Mouse (Mus musculus) forebrain, postnatal 0 days (tissue): ENCODE data around the gene Arf3. TPM values are rescaled to one million over a fixed set of nuclear protein-coding genes. Genes with fewer than 3 reads are reported as not detected.

Experiments
- ATAC-seq: fragments of 200-750 bp; cut with Nextera tagmentation; 2 replicates; pipeline ENCODE4 v1.8.0; 2017; ENCODE audit warnings: mild to moderate bottlenecking, moderate library complexity
- DNase-seq: peaks from one replicate; pipeline ENCODE4 v3.0.0-alpha.2; 2015
- H3K27ac ChIP-seq: fragments of 300-500 bp; sonication (generic); 2 replicates; pipeline ENCODE4 v1.5.1; 2014; ENCODE audit warnings: low read depth, mild to moderate bottlenecking, antibody characterized with exemption, low read length, moderate library complexity, mixed read lengths
- H3K27me3 ChIP-seq: fragments of 300-500 bp; sonication (generic); 2 replicates; pipeline ENCODE4 v1.6.1; 2014; ENCODE audit warnings: mild to moderate bottlenecking, low read length, mixed read lengths; ENCODE audit not compliant: insufficient read depth
- H3K36me3 ChIP-seq: fragments of 300-500 bp; sonication (generic); 2 replicates; pipeline ENCODE4 v1.6.1; 2014; ENCODE audit warnings: mild to moderate bottlenecking, moderate library complexity; ENCODE audit not compliant: insufficient read depth
- H3K4me1 ChIP-seq: fragments of 300-500 bp; sonication (generic); 2 replicates; pipeline ENCODE4 v1.6.1; 2014; ENCODE audit warnings: antibody characterized with exemption; ENCODE audit not compliant: insufficient read depth
- H3K4me2 ChIP-seq: fragments of 300-500 bp; sonication (generic); 2 replicates; pipeline ENCODE4 v1.6.1; 2014; ENCODE audit warnings: low read depth, mild to moderate bottlenecking, moderate library complexity
- H3K4me3 ChIP-seq: fragments of 300-500 bp; sonication (generic); 2 replicates; pipeline ENCODE4 v1.5.1; 2014; ENCODE audit warnings: low read depth, low read length, mixed read lengths
- H3K9ac ChIP-seq: fragments of 300-500 bp; sonication (generic); 2 replicates; pipeline ENCODE4 v1.6.1; 2014; ENCODE audit warnings: mild to moderate bottlenecking
- H3K9me3 ChIP-seq: fragments of 300-500 bp; sonication (generic); 2 replicates; pipeline ENCODE4 v1.6.1; 2016; ENCODE audit warnings: low read length
- CTCF ChIP-seq: sonication (generic); IDR thresholded peaks from 2 replicates; pipeline ENCODE4 v1.5.1; 2016; ENCODE audit warnings: antibody characterized with exemption, control low read depth, low read depth
- WGBS: fragments of 180-500 bp; shearing (Covaris S2); extraction: QIAGEN DNeasy Blood & Tissue Kit; methylation state at CpG from one replicate; pipeline ENCODE4 v1.1.7; 2014; 5-methylcytosine and 5-hydroxymethylcytosine counted together
- polyA plus RNA-seq: library from polyadenylated mRNA; unstranded; fragments of >200 nt; fragmentation: Nextera tagmentation; extraction: Ambion mirVana; gene quantifications from 2 replicates; pipeline ENCODE4 v1.2.1, GENCODE M21; 2015
- total RNA-seq: library from RNA; depleted of rRNA; stranded (reverse); fragments of >200 nt; gene quantifications from 2 replicates; pipeline ENCODE4 v1.2.3, GENCODE M21; 2014

The Arf3 gene
- total and polyA plus RNA-seq, 2 experiments from 2014 or later: 104 to 116 TPM

GRCm38 (mm10) chr15:98780573-98780972 lies 17.6 kb upstream of the Arf3 start:
- no peak overlapping the region for H3K4me3 ChIP-seq
- no peak for ATAC-seq
- H3K9me3 ChIP-seq: no peaks in the 10 kb centered on the region
- no peak overlapping the region for H3K9ac ChIP-seq
- no peak for DNase-seq
- H3K27ac ChIP-seq: no peak overlapping the region
- WGBS: under 1% methylated on average over 13 of the region's 13 CpGs
- no peaks in the 10 kb centered on the region for H3K36me3 ChIP-seq
- H3K4me2 ChIP-seq: no peak overlapping the region
- peak; percentile 23; the same call in 1 of the 2 replicates for TF ChIP-seq CTCF
- peaks cover 66% of the 10 kb centered on the region for H3K27me3 ChIP-seq
- H3K4me1 ChIP-seq: no peaks in the 10 kb centered on the region

GRCm38 (mm10) chr15:98780075-98780474 lies 17.1 kb upstream of the Arf3 start:
- DNase-seq (no peak), ATAC-seq (no peak)
- no peaks in the 10 kb centered on the region for H3K4me1 ChIP-seq
- no peak for TF ChIP-seq CTCF
- no peak overlapping the region for H3K4me3 ChIP-seq
- no peaks in the 10 kb centered on the region for H3K36me3 ChIP-seq
- H3K4me2 ChIP-seq: no peak overlapping the region
- no peak overlapping the region for H3K9ac ChIP-seq
- H3K27me3 ChIP-seq: peaks cover 71% of the 10 kb centered on the region
- no peaks in the 10 kb centered on the region for H3K9me3 ChIP-seq
- 6% methylated on average over 8 of the region's 8 CpGs for WGBS
- H3K27ac ChIP-seq: no peak overlapping the region

GRCm38 (mm10) chr15:98778806-98779205 lies 15.8 kb upstream of the Arf3 start:
- DNase-seq (no peak), ATAC-seq (no peak)
- H3K27ac ChIP-seq: no peak overlapping the region
- no peaks in the 10 kb centered on the region for H3K9me3 ChIP-seq
- no peaks in the 10 kb centered on the region for H3K36me3 ChIP-seq
- TF ChIP-seq CTCF: no peak
- 4% methylated on average over 10 of the region's 11 CpGs for WGBS
- H3K27me3 ChIP-seq: peaks cover 84% of the 10 kb centered on the region
- H3K4me3 ChIP-seq: no peak overlapping the region
- H3K9ac ChIP-seq: no peak overlapping the region
- no peaks in the 10 kb centered on the region for H3K4me1 ChIP-seq
- H3K4me2 ChIP-seq: no peak overlapping the region

GRCm38 (mm10) chr15:98778191-98778770 lies 15.3 kb upstream of the Arf3 start:
- no peak for TF ChIP-seq CTCF
- 2% methylated on average over 25 of the region's 25 CpGs for WGBS
- DNase-seq: no peak
- peak overlapping the region; percentile 44 for H3K4me2 ChIP-seq
- no peaks in the 10 kb centered on the region for H3K4me1 ChIP-seq
- ATAC-seq: no peak
- no peak overlapping the region for H3K9ac ChIP-seq
- peaks cover 89% of the 10 kb centered on the region for H3K27me3 ChIP-seq
- H3K9me3 ChIP-seq: no peaks in the 10 kb centered on the region
- H3K4me3 ChIP-seq: peak overlapping the region; percentile 20
- H3K36me3 ChIP-seq: no peaks in the 10 kb centered on the region
- H3K27ac ChIP-seq: no peak overlapping the region

- Histone ChIP-seq H3K9ac (no peak within 1 kb of the TSS), H3K4me1 (no peaks in the 10 kb centered on the region)
- no peak for ATAC-seq
Measured at GRCm38 (mm10) chr15:98777762-98778161, 14.7 kb upstream of the Arf3 start, which contains the start of gene Wnt10b. Wnt10b (minus strand) TSS chr15:98778150.

GRCm38 (mm10) chr15:98777005-98777616 lies 14.1 kb upstream of the Arf3 start:
- Histone ChIP-seq H3K4me2 (no peak overlapping the region), H3K27ac (no peak overlapping the region), H3K4me3 (peak overlapping the region; percentile 9; the same call in 1 of the 2 replicates), H3K9me3 (no peaks in the 10 kb centered on the region), H3K36me3 (no peaks in the 10 kb centered on the region), H3K9ac (no peak overlapping the region), H3K27me3 (peaks cover 99% of the 10 kb centered on the region), H3K4me1 (no peaks in the 10 kb centered on the region)
- ATAC-seq: no peak
- DNase-seq: no peak
- 3% methylated on average over 19 of the region's 19 CpGs for WGBS
- TF ChIP-seq CTCF: no peak

More at GRCm38 (mm10) chr15:98777762-98778161, 14.7 kb upstream of the Arf3 start, which contains the start of gene Wnt10b:
- peaks cover 94% of the 10 kb centered on the region for H3K27me3 ChIP-seq
- DNase-seq: no peak
- WGBS: under 1% methylated on average over 33 of the region's 33 CpGs
- no peaks in the 10 kb centered on the region for H3K36me3 ChIP-seq
- no peaks in the 10 kb centered on the region for H3K9me3 ChIP-seq
- H3K4me2 ChIP-seq: peak within 1 kb of the TSS; percentile 44
- H3K4me3 ChIP-seq: peak within 1 kb of the TSS; percentile 20
- H3K27ac ChIP-seq: no peak within 1 kb of the TSS
- TF ChIP-seq CTCF: no peak

- H3K4me1 ChIP-seq: no peaks in the 10 kb centered on the region
- no peaks in the 10 kb centered on the region for H3K36me3 ChIP-seq
- DNase-seq (no peak), ATAC-seq (peak; percentile 47; the same call in 1 of the 2 replicates)
- peak overlapping the region; percentile 9 for H3K4me3 ChIP-seq
- H3K4me2 ChIP-seq: peak overlapping the region; percentile 19; the same call in 1 of the 2 replicates
- WGBS: 2% methylated on average over 62 of the region's 62 CpGs
- H3K27me3 ChIP-seq: peaks cover 96% of the 10 kb centered on the region
- no peak overlapping the region for H3K27ac ChIP-seq
- no peaks in the 10 kb centered on the region for H3K9me3 ChIP-seq
- no peak overlapping the region for H3K9ac ChIP-seq
- TF ChIP-seq CTCF: peak; percentile 25; the same call in 1 of the 2 replicates
Measured at GRCm38 (mm10) chr15:98776280-98777004, 13.4 kb upstream of the Arf3 start.
